Mouse (Mus musculus): Measurements from ENCODE around the gene Ftsj3. TPM values are rescaled to one million over a fixed set of nuclear protein-coding genes. Genes with fewer than 3 reads are reported as not detected.
"Not testable (repeated sequence)": the region's sequence is repeated elsewhere in the genome, so short reads cannot be mapped to it uniquely, and the experiment has no call there.

Ftsj3 gene
- polyA plus RNA-seq, 1 experiment from 2014 or later: 38.8 TPM

DNA sequence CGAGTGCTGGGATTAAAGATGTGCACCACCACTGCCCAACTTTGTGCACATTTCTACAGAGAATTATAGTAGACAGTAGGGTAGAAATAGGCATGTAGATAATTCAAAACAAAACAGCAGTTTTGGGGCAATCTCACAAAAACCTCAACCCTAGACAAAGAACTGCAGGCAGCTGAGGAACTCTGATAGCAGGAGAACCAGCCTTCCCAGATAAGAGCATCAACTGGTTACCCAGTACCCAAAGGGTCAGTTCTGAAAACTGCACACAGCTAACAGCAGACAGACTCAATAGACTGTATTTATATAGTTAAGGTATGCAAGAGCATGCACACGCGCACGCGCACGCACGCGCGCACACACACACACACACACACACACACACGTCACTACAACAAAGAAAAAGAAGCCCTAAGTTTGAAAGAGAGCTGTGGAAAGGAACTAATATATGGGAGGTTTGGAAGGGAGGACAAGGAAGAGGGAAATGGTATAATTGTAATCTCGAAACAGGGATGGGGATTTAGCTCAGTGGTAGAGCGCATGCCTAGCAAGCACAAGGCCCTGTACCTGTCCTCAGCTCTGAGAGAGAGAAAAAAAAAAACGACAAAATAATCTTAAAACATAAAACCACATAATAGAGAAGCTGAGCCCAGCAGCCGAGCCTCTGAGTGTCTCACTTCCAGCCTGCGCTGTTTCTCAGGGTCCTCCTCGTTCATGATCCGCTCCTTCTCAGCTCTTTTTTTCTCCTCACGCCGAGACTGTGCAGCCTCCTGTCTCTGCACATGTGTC is 54.3 kb downstream of the Ftsj3 start:
- peaks cover 37% of the 10 kb centered on the region for H3K36me3 ChIP-seq (ENCODE audit: inconsistent target)
- 0 out of 2 replicates have a peak overlapping the region, but pooled peaks have one; percentile 7 for H3K27ac ChIP-seq
- H3K4me3 ChIP-seq (ENCODE audit: inconsistent target): no peak overlapping the region
- 70% methylated on average over 11 of the region's 19 CpGs for WGBS (ENCODE audit: missing documents)
- no peaks in the 10 kb centered on the region for H3K79me2 ChIP-seq (ENCODE audit: inconsistent target)

- WGBS (ENCODE audit: missing documents): 29% methylated on average over 6 of the region's 6 CpGs
- H3K79me2 ChIP-seq (ENCODE audit: inconsistent target): no peaks in the 10 kb centered on the region
- H3K36me3 ChIP-seq (ENCODE audit: inconsistent target): peaks cover 35% of the 10 kb centered on the region
- no peak overlapping the region for H3K27ac ChIP-seq
- no peak overlapping the region for H3K4me3 ChIP-seq (ENCODE audit: inconsistent target)
These were observed 55.1 kb downstream of the Ftsj3 start for GRCm38 (mm10) chr11:106200756-106201155.

- H3K36me3 ChIP-seq (ENCODE audit: inconsistent target): peaks cover 28% of the 10 kb centered on the region
- WGBS (ENCODE audit: missing documents): 93% methylated on average over 6 of the region's 7 CpGs
- H3K27ac ChIP-seq; H3K79me2 ChIP-seq (ENCODE audit: inconsistent target); H3K4me3 ChIP-seq (ENCODE audit: inconsistent target): not testable (repeated sequence)
These were observed 55.9 kb downstream of the Ftsj3 start for GRCm38 (mm10) chr11:106199997-106200396.

Other genes with a start within 250 kb of the Ftsj3 start
- gene Kcnh6, start 248.0 kb downstream of the Ftsj3 start, polyA plus RNA-seq (2018): not detected in 3 replicates
- 33.8 to 64.7 TPM (median 48.5 TPM) in 3 replicates for gene Dcaf7, start 219.2 kb downstream of the Ftsj3 start, polyA plus RNA-seq (2018)
- gene Taco1, start 190.0 kb downstream of the Ftsj3 start, polyA plus RNA-seq (2018): 9.9 to 15.0 TPM (median 13.6 TPM) in 3 replicates
- 47.7 to 51.9 TPM (median 49.8 TPM) in 3 replicates for gene Map3k3, start 171.5 kb downstream of the Ftsj3 start, polyA plus RNA-seq (2018)
- gene Gm10840, start 95.2 kb downstream of the Ftsj3 start, polyA plus RNA-seq (2018): not detected in 3 replicates
- gene Limd2, start 95.2 kb downstream of the Ftsj3 start, polyA plus RNA-seq (2018): 74.9 to 122 TPM (median 80.3 TPM) in 3 replicates
- 14.5 to 19.3 TPM (median 18.7 TPM) in 3 replicates for gene Strada, start 53.9 kb downstream of the Ftsj3 start, polyA plus RNA-seq (2018)
- gene Ccdc47, start 39.7 kb downstream of the Ftsj3 start, polyA plus RNA-seq (2018): 46.7 to 77.0 TPM (median 51.2 TPM) in 3 replicates
- gene Ddx42, start 39.2 kb downstream of the Ftsj3 start, polyA plus RNA-seq (2018): 37.1 to 61.7 TPM (median 46.9 TPM) in 3 replicates
- gene Psmc5, start 75 bp upstream of the Ftsj3 start, polyA plus RNA-seq (2018): 96.6 to 162 TPM (median 102 TPM) in 3 replicates
- gene Smarcd2, start 16.9 kb upstream of the Ftsj3 start, polyA plus RNA-seq (2018): 54.1 to 59.1 TPM (median 55.6 TPM) in 3 replicates
- 0.10 to 0.28 TPM (median 0.15 TPM) in 3 replicates for gene Tcam1, start 20.6 kb upstream of the Ftsj3 start, polyA plus RNA-seq (2018)
- gene Gh, start 45.8 kb upstream of the Ftsj3 start, polyA plus RNA-seq (2018): not detected in 3 replicates
- gene Cd79b, start 58.7 kb upstream of the Ftsj3 start, polyA plus RNA-seq (2018): 1.9 to 4.4 TPM (median 2.9 TPM) in 3 replicates
- gene Scn4a, start 97.2 kb upstream of the Ftsj3 start, polyA plus RNA-seq (2018): 0.03 TPM in 1 of 3 replicates, not detected in the others
- gene Prr29, start 109.4 kb upstream of the Ftsj3 start, polyA plus RNA-seq (2018): not detected in 3 replicates
- gene Icam2, start 132.0 kb upstream of the Ftsj3 start, polyA plus RNA-seq (2018): 4.3 to 7.9 TPM (median 7.0 TPM) in 3 replicates
- gene Ern1, start 231.8 kb upstream of the Ftsj3 start, polyA plus RNA-seq (2018): 17.0 to 28.6 TPM (median 18.0 TPM) in 3 replicates